In the genomic region with DNA sequence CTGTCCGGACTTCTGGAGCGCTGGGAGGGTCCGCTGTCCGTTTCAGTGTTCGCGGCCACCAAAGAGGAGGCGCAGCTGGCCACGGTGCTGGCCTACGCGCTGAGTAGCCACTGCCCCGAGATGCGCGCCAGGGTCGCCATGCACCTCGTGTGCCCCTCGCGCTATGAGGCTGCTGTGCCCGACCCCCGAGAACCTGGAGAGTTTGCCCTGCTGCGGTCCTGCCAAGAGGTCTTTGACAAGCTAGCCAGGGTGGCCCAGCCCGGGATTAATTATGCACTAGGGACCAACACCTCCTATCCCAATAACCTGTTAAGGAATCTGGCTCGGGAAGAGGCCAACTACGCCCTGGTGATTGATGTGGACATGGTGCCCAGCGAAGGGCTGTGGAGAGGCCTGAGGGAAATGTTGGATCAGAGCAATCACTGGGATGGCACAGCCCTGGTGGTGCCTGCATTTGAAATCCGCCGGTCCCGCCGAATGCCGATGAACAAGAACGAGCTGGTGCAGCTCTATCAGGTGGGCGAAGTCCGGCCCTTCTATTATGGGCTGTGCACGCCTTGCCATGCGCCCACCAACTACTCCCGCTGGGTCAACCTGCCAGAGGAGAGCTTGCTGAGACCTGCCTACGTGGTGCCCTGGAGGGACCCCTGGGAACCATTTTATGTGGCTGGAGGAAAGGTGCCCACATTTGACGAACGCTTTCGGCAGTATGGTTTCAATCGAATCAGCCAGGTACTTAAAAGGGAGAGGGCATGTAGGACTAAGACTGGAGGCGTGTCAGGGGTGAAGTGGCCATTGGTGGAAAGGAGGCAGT, we compare ENCODE assay signal across 8 mouse cellular contexts. TPM values are rescaled to one million over a fixed set of nuclear protein-coding genes. Genes with fewer than 3 reads are reported as not detected.
A peak's percentile ranks its signal among the peaks of the same experiment; 100 is the strongest.
DNase-seq lines count a peak whose midpoint lies in the region; ATAC-seq and TF ChIP-seq lines count a peak whose summit lies in the region.

No protein-coding gene starts in this region.

- peak overlapping the region; percentile 72 for H3K27ac ChIP-seq in forebrain, embryonic 12.5 days
- peak overlapping the region; percentile 79; the same call in 1 of the 2 replicates for H3K27ac ChIP-seq in kidney, embryonic 16.5 days (ENCODE audit: low read length)

- peaks cover 38% of the 10 kb centered on the region for H3K4me1 ChIP-seq in forebrain, embryonic 12.5 days
- peaks cover 23% of the 10 kb centered on the region for H3K4me1 ChIP-seq in kidney, embryonic 16.5 days (ENCODE audit: insufficient read depth, low read length)

- no peaks in the 10 kb centered on the region for H3K27me3 ChIP-seq in forebrain, embryonic 12.5 days
- no peaks in the 10 kb centered on the region for H3K27me3 ChIP-seq in kidney, embryonic 16.5 days (ENCODE audit: insufficient read depth, low read length)
- H3K27me3 ChIP-seq in myocyte (ENCODE audit: control insufficient read depth, insufficient read depth, insufficient read length) = no peaks in the 10 kb centered on the region

- H3K36me3 ChIP-seq in forebrain, embryonic 12.5 days (replicated peaks) = peaks cover 8% of the 10 kb centered on the region
- H3K36me3 ChIP-seq in kidney, embryonic 16.5 days (ENCODE audit: insufficient read depth, low read length) = peaks cover 4% of the 10 kb centered on the region; the same call in 1 of the 2 replicates
- no peaks in the 10 kb centered on the region for H3K36me3 ChIP-seq in myocyte (ENCODE audit: control insufficient read depth, insufficient read depth)

- WGBS in forebrain, embryonic 12.5 days = 11% methylated on average over 41 of the region's 41 CpGs
- WGBS in kidney, embryonic 16.5 days = 11% methylated on average over 41 of the region's 41 CpGs

- H3ac ChIP-seq in myocyte (ENCODE audit: control insufficient read depth, insufficient read length) = peak overlapping the region; percentile 63

- ATAC-seq in forebrain, embryonic 12.5 days (ENCODE audit: low FRiP score) = peak; percentile 31
- ATAC-seq in kidney, embryonic 16.5 days (ENCODE audit: low FRiP score, low TSS enrichment) = peak; percentile 18

- peak overlapping the region; percentile 97 for H3K4me2 ChIP-seq in forebrain, embryonic 12.5 days
- peak overlapping the region; percentile 86 for H3K4me2 ChIP-seq in kidney, embryonic 16.5 days (replicated peaks; ENCODE audit: low read depth, low read length)
- peak overlapping the region; percentile 83 for H3K4me2 ChIP-seq in myocyte (ENCODE audit: low read depth)

- H3K4me3 ChIP-seq in forebrain, embryonic 12.5 days (replicated peaks) = peak overlapping the region; percentile 82
- H3K4me3 ChIP-seq in kidney, embryonic 16.5 days (ENCODE audit: low read length) = peak overlapping the region; percentile 89
- peak overlapping the region; percentile 89 for H3K4me3 ChIP-seq in myocyte

- peaks cover 32% of the 10 kb centered on the region for H3K79me2 ChIP-seq in myocyte (ENCODE audit: control insufficient read depth, insufficient read depth)

- no peaks in the 10 kb centered on the region for H3K9me3 ChIP-seq in forebrain, embryonic 12.5 days
- H3K9me3 ChIP-seq in kidney, embryonic 16.5 days (ENCODE audit: low read length) = no peaks in the 10 kb centered on the region

- no peak for TF ChIP-seq POLR2A in myocyte (IDR thresholded peaks at IDR 0.05; ENCODE audit: insufficient read length, low read depth)

- H3K9ac ChIP-seq in forebrain, embryonic 12.5 days = peak overlapping the region; percentile 83
- peak overlapping the region; percentile 95 for H3K9ac ChIP-seq in kidney, embryonic 16.5 days (replicated peaks; ENCODE audit: low read length)

- peak; percentile 41 for DNase-seq in kidney, adult 11 months
- no peak for DNase-seq in kidney, postnatal 14 days
- DNase-seq in MN1 (ENCODE audit: low spot score) = peak; percentile 31
- DNase-seq in gastrocnemius, postnatal 10 days = no peak
- DNase-seq in gastrocnemius, postnatal 4 days (ENCODE audit: low spot score in 2 of 2) = no peak

TF ChIP-seq in myocyte, 11 proteins besides CTCF, POLR2A, EP300 and RAD21:
- TF ChIP-seq SRF (IDR thresholded peaks at IDR 0.05; ENCODE audit: control insufficient read depth, insufficient read length, low read depth) (no peak), USF1 (IDR thresholded peaks at IDR 0.05; ENCODE audit: low read depth) (no peak), TCF12 (IDR thresholded peaks at IDR 0.05; ENCODE audit: insufficient read depth, poor library complexity, severe bottlenecking) (no peak), CEBPB (IDR thresholded peaks at IDR 0.05; ENCODE audit: insufficient read depth, poor library complexity, severe bottlenecking) (no peak), MYOG (IDR thresholded peaks at IDR 0.05; ENCODE audit: control insufficient read depth in 1 of 3, insufficient read depth in 1 of 3, insufficient read length in 2 of 3, low read depth in 2 of 3) (peak in 1 of 3 experiments; percentile 31), MAX (IDR thresholded peaks at IDR 0.05; ENCODE audit: low read depth) (no peak), MYOD1 (IDR thresholded peaks at IDR 0.05; ENCODE audit: control insufficient read depth in 1 of 3, insufficient read length in 2 of 3, low read depth in 2 of 3) (peak in 1 of 3 experiments; percentile 47), POLR2AphosphoS2 (IDR thresholded peaks at IDR 0.05; ENCODE audit: insufficient read length, low read depth) (no peak)
TF ChIP-seq in myocyte: peak in this region for 2.

RNA-seq across cellular contexts. Expression of a gene that starts 0.8 kb away (rescaled TPM):
- polyA plus RNA-seq in forebrain, embryonic 12.5 days (2016; fragmentation: Nextera tagmentation; extraction: Ambion mirVana) = 2.5 and 3.4 TPM in 2 replicates
- polyA plus RNA-seq in kidney, embryonic 16.5 days (2015; fragmentation: Nextera tagmentation; extraction: Ambion mirVana) = 1.9 and 3.8 TPM in 2 replicates
- 1.6 TPM for polyA plus RNA-seq in myocyte (2012; fragmentation: generic; extraction: Trizol)
- total RNA-seq in gastrocnemius, postnatal 10 days (2021) = 1 to 10 TPM in 1 of 2 experiments, under 1 TPM in 1; 0.84 to 1.3 TPM
- under 1 TPM in 1 of 2 experiments, not detected in 1; 0.29 TPM for total RNA-seq in gastrocnemius, postnatal 4 days (2021)

RNA-seq across cellular contexts. Expression of a gene that starts 0.9 kb away (rescaled TPM):
- 37.6 and 37.9 TPM in 2 replicates for polyA plus RNA-seq in forebrain, embryonic 12.5 days (2016; fragmentation: Nextera tagmentation; extraction: Ambion mirVana)
- polyA plus RNA-seq in kidney, embryonic 16.5 days (2015; fragmentation: Nextera tagmentation; extraction: Ambion mirVana) = 60.2 and 65.1 TPM in 2 replicates
- polyA plus RNA-seq in myocyte (2012; fragmentation: generic; extraction: Trizol) = 46.7 TPM
- 10 to 100 TPM; 21.5 to 21.9 TPM for total RNA-seq in gastrocnemius, postnatal 10 days (2021)
- total RNA-seq in gastrocnemius, postnatal 4 days (2021) = 10 to 100 TPM; 28.5 to 31.4 TPM

RNA-seq across cellular contexts. Expression of a gene that starts 1.6 kb away (rescaled TPM):
- polyA plus RNA-seq in forebrain, embryonic 12.5 days (2016; fragmentation: Nextera tagmentation; extraction: Ambion mirVana) = 57.5 and 60.3 TPM in 2 replicates
- polyA plus RNA-seq in kidney, embryonic 16.5 days (2015; fragmentation: Nextera tagmentation; extraction: Ambion mirVana) = 53.1 and 53.4 TPM in 2 replicates
- polyA plus RNA-seq in myocyte (2012; fragmentation: generic; extraction: Trizol) = 45.8 TPM
- total RNA-seq in gastrocnemius, postnatal 10 days (2021) = 10 to 100 TPM; 14.3 to 15.5 TPM
- total RNA-seq in gastrocnemius, postnatal 4 days (2021) = 10 to 100 TPM; 18.3 to 19.6 TPM

RNA-seq across cellular contexts. Expression of a gene that starts 10.8 kb away (rescaled TPM):
- 0.87 and 1.6 TPM in 2 replicates for polyA plus RNA-seq in forebrain, embryonic 12.5 days (2016; fragmentation: Nextera tagmentation; extraction: Ambion mirVana)
- polyA plus RNA-seq in kidney, embryonic 16.5 days (2015; fragmentation: Nextera tagmentation; extraction: Ambion mirVana) = 3.6 and 4.8 TPM in 2 replicates
- polyA plus RNA-seq in myocyte (2012; fragmentation: generic; extraction: Trizol) = 63.9 TPM
- 1 to 10 TPM; 1.5 to 1.8 TPM for total RNA-seq in gastrocnemius, postnatal 10 days (2021)
- 1 to 10 TPM; 3.4 to 3.5 TPM for total RNA-seq in gastrocnemius, postnatal 4 days (2021)

RNA-seq across cellular contexts. Expression of a gene that starts 15.8 kb away (rescaled TPM):
- 7.2 and 7.4 TPM in 2 replicates for polyA plus RNA-seq in forebrain, embryonic 12.5 days (2016; fragmentation: Nextera tagmentation; extraction: Ambion mirVana)
- polyA plus RNA-seq in kidney, embryonic 16.5 days (2015; fragmentation: Nextera tagmentation; extraction: Ambion mirVana) = 6.4 and 7.1 TPM in 2 replicates
- polyA plus RNA-seq in myocyte (2012; fragmentation: generic; extraction: Trizol) = 8.7 TPM
- 1 to 10 TPM; 4.0 to 7.3 TPM for total RNA-seq in gastrocnemius, postnatal 10 days (2021)
- 1 to 10 TPM; 8.7 to 9.2 TPM for total RNA-seq in gastrocnemius, postnatal 4 days (2021)

Comparison
In these comparisons a context has a peak if more than half of its experiments do, and no peak if none do; other contexts are left out.
1. DNase-seq: peak in kidney, adult 11 months (single experiment) and MN1 (single experiment); none in kidney, postnatal 14 days (single experiment), gastrocnemius, postnatal 10 days (single experiment) and gastrocnemius, postnatal 4 days (0 of 2).
2. Peak in every context shown above with its lines, with median percentiles within 50 percentile points of each other: H3K4me2 ChIP-seq and H3K4me3 ChIP-seq.